Mouse (Mus musculus) liver, adult 2 months (tissue): ENCODE measurements at regions not wholly inside any gene's neighbourhood (a gene's known extent, or its start where the extent isn't known, plus 50 kb on each side); places are given as distances from the start of the nearest gene placed in this dataset.

Source experiments
- CTCF ChIP-seq: fragments of 200-500 bp; IDR thresholded peaks from 2 replicates; pipeline ENCODE4 v1.5.1; 2011; ENCODE audit warnings: low read depth, low read length, control low read depth
- POLR2A ChIP-seq: fragments of 200-500 bp; IDR thresholded peaks from 2 replicates; pipeline ENCODE4 v1.6.1; 2011; ENCODE audit warnings: low read length, control low read depth; ENCODE audit not compliant: insufficient read depth; ENCODE audit errors: extremely low read depth

GRCm38 (mm10) chr12:15890591-15890990, 73.9 kb upstream of the Trib2 start:
- TF ChIP-seq CTCF (no peak), POLR2A (no peak)
